Mouse (Mus musculus): ENCODE data around the gene Nfatc3.

Nfatc3 gene

GRCm38 (mm10) chr8:106059613-106060371 lies 1.2 kb downstream of the Nfatc3 start:
- peak; percentile 77 for DNase-seq (ENCODE audit: low spot score)

GRCm38 (mm10) chr8:106060521-106060920 lies 1.9 kb downstream of the Nfatc3 start:
- no peak for DNase-seq (ENCODE audit: low spot score)

GRCm38 (mm10) chr8:106061686-106062085 lies 3.0 kb downstream of the Nfatc3 start:
- no peak for DNase-seq (ENCODE audit: low spot score)

- DNase-seq (ENCODE audit: low spot score), result no peak
Measured at GRCm38 (mm10) chr8:106063046-106063445, 4.4 kb downstream of the Nfatc3 start.

- no peak for DNase-seq (ENCODE audit: low spot score)
Measured at GRCm38 (mm10) chr8:106066721-106067120, 8.1 kb downstream of the Nfatc3 start.

GRCm38 (mm10) chr8:106069565-106069964 lies 10.9 kb downstream of the Nfatc3 start:
- DNase-seq (ENCODE audit: low spot score), result no peak

GRCm38 (mm10) chr8:106072113-106072512 lies 13.5 kb downstream of the Nfatc3 start:
- no peak for DNase-seq (ENCODE audit: low spot score)

- no peak for DNase-seq (ENCODE audit: low spot score)
Measured at GRCm38 (mm10) chr8:106074236-106074635, 15.6 kb downstream of the Nfatc3 start.

GRCm38 (mm10) chr8:106074659-106075058 lies 16.0 kb downstream of the Nfatc3 start:
- DNase-seq (ENCODE audit: low spot score), result no peak

GRCm38 (mm10) chr8:106075161-106075862 lies 16.7 kb downstream of the Nfatc3 start:
- DNase-seq (ENCODE audit: low spot score), result no peak

- no peak for DNase-seq (ENCODE audit: low spot score)
Measured at GRCm38 (mm10) chr8:106075863-106076174, 17.2 kb downstream of the Nfatc3 start.

GRCm38 (mm10) chr8:106076612-106077011 lies 18.0 kb downstream of the Nfatc3 start:
- DNase-seq (ENCODE audit: low spot score), result no peak

GRCm38 (mm10) chr8:106077452-106078067 lies 18.9 kb downstream of the Nfatc3 start:
- no peak for DNase-seq (ENCODE audit: low spot score)

GRCm38 (mm10) chr8:106102321-106102720 lies 43.7 kb downstream of the Nfatc3 start:
- DNase-seq (ENCODE audit: low spot score), result no peak

GRCm38 (mm10) chr8:106103888-106104287 lies 45.2 kb downstream of the Nfatc3 start:
- no peak for DNase-seq (ENCODE audit: low spot score)

- no peak for DNase-seq (ENCODE audit: low spot score)
Measured at GRCm38 (mm10) chr8:106106193-106106592, 47.6 kb downstream of the Nfatc3 start.

- DNase-seq (ENCODE audit: low spot score), result no peak
Measured at GRCm38 (mm10) chr8:106108080-106108479, 49.4 kb downstream of the Nfatc3 start.

- DNase-seq (ENCODE audit: low spot score), result no peak
Measured at GRCm38 (mm10) chr8:106108729-106109128, 50.1 kb downstream of the Nfatc3 start.

GRCm38 (mm10) chr8:106112041-106112440 lies 53.4 kb downstream of the Nfatc3 start:
- DNase-seq (ENCODE audit: low spot score), result no peak

- DNase-seq (ENCODE audit: low spot score), result no peak
Measured at GRCm38 (mm10) chr8:106112514-106112913, 53.9 kb downstream of the Nfatc3 start.

GRCm38 (mm10) chr8:106115897-106116296 lies 57.3 kb downstream of the Nfatc3 start:
- no peak for DNase-seq (ENCODE audit: low spot score)

GRCm38 (mm10) chr8:106123443-106123842 lies 64.8 kb downstream of the Nfatc3 start:
- no peak for DNase-seq (ENCODE audit: low spot score)

GRCm38 (mm10) chr8:106126055-106126454 lies 67.4 kb downstream of the Nfatc3 start:
- DNase-seq (ENCODE audit: low spot score), result no peak
